Mouse (Mus musculus): Measurements from ENCODE around the gene Cggbp1. TPM values are rescaled to one million over a fixed set of nuclear protein-coding genes. Genes with fewer than 3 reads are reported as not detected.

The Cggbp1 gene
- polyA plus RNA-seq, 1 experiment from 2014 or later: 91.9 TPM

DNA sequence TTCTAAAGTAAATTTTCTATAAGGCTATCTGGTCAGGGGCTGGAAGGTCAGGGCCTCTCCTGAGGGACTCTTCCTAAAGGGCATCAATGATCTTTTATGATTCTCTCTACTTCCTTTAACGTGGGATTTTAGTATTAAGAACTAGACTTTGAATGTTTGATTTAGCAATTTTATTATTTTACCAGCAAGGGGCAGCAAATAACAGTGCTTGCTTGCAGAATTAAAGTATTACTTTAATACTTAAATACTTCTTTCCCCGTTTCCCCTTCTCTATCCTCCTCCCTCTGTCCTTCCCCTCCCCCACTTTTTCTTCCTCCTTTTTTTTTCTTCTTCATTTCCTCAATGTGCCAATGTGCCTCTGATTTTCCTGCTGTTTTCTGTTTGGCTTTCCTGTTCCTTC is 51.5 kb downstream of the Cggbp1 start:
- H3K9me3 ChIP-seq: no peaks in the 10 kb centered on the region

DNA sequence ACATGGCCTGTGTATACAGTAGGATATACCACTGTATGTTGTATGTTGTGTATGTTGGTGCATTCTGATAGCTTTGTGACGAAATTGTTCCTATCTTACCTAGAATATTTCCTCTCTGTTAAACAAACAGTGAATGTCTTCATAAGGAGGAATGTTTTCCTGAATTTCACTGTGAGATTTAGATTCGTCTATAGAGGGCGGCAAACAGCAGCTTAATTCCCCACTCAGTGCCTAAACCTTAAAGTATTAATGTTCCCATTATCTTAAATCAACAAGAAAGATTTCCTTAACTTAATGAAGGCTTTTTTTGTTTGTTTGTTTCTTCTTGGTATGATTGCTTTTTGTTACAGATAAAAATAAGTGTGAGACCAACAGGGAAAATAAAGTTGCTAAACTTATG is 55.3 kb downstream of the Cggbp1 start:
- no peaks in the 10 kb centered on the region for H3K27me3 ChIP-seq
- no peak for ATAC-seq (ENCODE audit: low FRiP score, low read depth)
- no peaks in the 10 kb centered on the region for H3K36me3 ChIP-seq
- no peaks in the 10 kb centered on the region for H3K4me1 ChIP-seq
- no peak overlapping the region for H3K4me3 ChIP-seq
- WGBS: 41% methylated on average over 3 of the region's 3 CpGs
- H3K9me3 ChIP-seq: no peaks in the 10 kb centered on the region
- H3K27ac ChIP-seq: no peak overlapping the region
- H3K4me2 ChIP-seq (replicated peaks): no peak overlapping the region
- no peak overlapping the region for H3K9ac ChIP-seq

More for the DNA sequence above, 51.5 kb downstream of the Cggbp1 start:
- no peak for ATAC-seq (ENCODE audit: low FRiP score, low read depth)
- Histone ChIP-seq H3K4me3 (no peak overlapping the region), H3K9ac (no peak overlapping the region), H3K36me3 (no peaks in the 10 kb centered on the region), H3K4me1 (no peaks in the 10 kb centered on the region), H3K27me3 (no peaks in the 10 kb centered on the region), H3K4me2 (replicated peaks) (no peak overlapping the region), H3K27ac (no peak overlapping the region)
- 46% methylated on average over 2 of the region's 2 CpGs for WGBS

DNA sequence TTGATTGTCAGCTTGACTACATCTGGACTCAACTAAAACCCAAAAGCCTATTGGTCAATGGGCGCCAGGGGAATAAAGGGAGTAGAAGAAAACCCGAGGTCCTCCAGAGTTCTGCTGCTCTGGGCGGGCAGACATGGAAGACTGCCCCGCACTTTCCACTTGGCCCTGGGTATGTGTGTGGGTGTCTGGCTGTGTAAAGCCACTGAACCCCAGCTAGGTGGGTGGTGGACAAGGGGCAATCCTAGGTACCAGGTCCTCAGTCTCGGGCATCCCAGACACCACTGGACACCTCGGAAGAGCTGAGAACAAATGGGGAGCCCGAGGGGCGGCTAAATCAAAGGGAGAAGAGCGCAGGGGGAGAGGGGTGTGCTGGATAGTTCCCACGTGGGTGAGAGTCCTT is 57.0 kb downstream of the Cggbp1 start:
- WGBS: 72% methylated on average over 10 of the region's 10 CpGs
- H3K9ac ChIP-seq: no peak overlapping the region
- no peak for ATAC-seq (ENCODE audit: low FRiP score, low read depth)

More for the DNA sequence above, 57.0 kb downstream of the Cggbp1 start:
- H3K27ac ChIP-seq: no peak overlapping the region
- H3K4me2 ChIP-seq (replicated peaks): no peak overlapping the region
- no peaks in the 10 kb centered on the region for H3K9me3 ChIP-seq
- no peak overlapping the region for H3K4me3 ChIP-seq
- no peaks in the 10 kb centered on the region for H3K4me1 ChIP-seq
- no peaks in the 10 kb centered on the region for H3K27me3 ChIP-seq
- no peaks in the 10 kb centered on the region for H3K36me3 ChIP-seq

Other genes starting within 250 kb of the Cggbp1 start
- gene Csnka2ip, start 249.6 kb upstream of the Cggbp1 start, polyA plus RNA-seq (2015; fragmentation: Nextera tagmentation; extraction: Ambion mirVana): not detected in 2 replicates
- 25.9 and 27.1 TPM in 2 replicates for gene 4930453N24Rik, start 80.8 kb upstream of the Cggbp1 start, polyA plus RNA-seq (2015; fragmentation: Nextera tagmentation; extraction: Ambion mirVana)
- 6.1 and 6.8 TPM in 2 replicates for gene Zfp654, start 344 bp upstream of the Cggbp1 start, polyA plus RNA-seq (2015; fragmentation: Nextera tagmentation; extraction: Ambion mirVana)

All from limb, embryonic 13.5 days (tissue).